Mouse (Mus musculus): Measurements from ENCODE around the gene Ppm1b.

Ppm1b gene

DNA sequence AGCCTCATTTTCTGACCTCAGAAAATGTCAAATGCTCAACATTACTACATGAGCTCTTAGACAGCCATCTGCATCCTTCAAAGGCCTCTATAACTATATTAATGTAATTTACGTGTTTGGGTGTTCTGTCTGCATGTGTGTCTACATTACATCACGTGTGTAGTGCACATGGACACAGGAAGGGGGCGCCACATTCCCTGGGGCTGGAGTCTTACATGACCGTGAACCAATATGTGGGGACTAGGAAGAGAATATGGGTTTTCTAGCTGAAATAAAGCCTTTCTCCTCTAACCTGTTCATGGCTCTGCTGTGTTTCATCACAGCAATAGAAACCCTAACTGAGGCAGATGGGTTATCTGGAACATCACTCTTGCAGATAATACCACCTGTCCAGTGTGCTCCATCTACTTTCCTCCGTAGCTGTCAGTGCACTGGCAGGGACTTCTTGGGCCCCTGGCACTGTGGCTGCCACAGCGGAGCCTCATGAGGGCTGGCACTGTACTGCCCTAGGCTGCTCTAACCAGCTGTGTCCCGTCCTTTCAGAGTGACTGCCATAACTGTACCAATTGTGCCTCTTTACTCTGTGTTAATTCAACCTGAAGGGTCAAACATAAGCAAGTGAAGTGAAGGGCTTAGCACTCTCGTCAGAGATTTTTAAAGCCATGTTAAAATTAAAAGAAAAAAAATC lies 114.7 kb downstream of the Ppm1b start:
- no peak for DNase-seq (ENCODE audit: low spot score)

DNA sequence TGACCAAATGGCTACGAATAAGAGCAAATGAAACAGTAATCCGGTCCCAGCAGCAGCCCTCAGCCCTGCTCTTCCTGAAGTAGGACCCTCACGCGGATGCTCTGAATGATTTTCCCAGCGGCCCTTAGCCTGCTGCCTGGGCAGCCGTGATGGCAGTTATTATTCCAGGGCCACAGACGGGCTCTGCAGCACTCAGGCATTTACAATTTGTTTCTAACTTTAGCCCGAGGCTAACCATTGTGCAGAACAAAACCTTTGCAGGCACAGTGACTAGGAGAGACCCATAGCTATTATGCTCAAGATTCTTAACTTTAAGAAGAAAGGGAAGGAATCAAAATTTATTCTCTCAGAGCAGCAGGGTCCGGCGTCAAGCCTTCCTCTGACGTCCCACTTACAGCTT lies 115.8 kb downstream of the Ppm1b start:
- DNase-seq (ENCODE audit: low spot score), result no peak

DNA sequence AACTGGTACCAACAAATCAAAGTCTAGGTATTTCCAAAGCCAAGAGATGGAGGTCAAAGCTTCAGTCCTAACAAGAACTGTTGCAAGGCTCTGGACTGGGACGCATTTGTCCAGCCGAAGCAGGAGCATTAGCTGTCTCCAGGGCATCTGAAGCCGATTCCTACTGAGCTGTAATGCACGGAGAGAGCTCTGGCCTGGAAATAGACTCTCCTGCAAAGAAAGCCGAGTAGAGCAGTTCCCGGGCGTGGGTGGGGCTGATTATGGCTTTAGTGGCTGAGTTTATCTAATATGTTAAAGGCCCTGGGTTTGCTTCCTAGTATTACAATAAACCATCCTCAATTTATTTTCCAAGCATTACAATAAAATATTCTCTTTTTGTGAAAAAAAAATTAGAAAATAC lies 116.7 kb downstream of the Ppm1b start:
- DNase-seq (ENCODE audit: low spot score), result no peak
